Mouse (Mus musculus): Measurements from ENCODE around the gene Micall1. TPM values are rescaled to one million over a fixed set of nuclear protein-coding genes. Genes with fewer than 3 reads are reported as not detected.

The Micall1 gene
- total and polyA plus RNA-seq, 3 experiments, result 1.7 to 8.9 (median 6.7) TPM

DNA sequence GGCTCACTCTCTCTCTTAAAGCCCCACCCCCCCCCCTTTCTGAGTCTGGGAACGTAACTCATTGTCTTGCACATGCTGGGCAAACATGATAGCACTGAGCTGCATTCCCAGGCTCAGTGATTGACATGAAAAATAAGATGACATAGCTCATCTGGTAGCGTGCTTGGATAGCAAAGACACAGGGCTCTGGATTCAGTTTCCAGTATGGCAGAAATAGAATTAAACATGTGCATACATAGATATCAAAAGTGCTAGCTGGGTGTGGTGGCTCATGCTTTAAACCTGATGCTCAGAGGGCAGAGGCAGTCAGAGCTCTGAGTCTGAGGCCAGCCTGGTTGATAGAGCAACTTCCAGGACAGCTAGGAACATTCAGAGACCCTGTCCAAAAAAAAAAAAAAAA lies 2.9 kb upstream of the Micall1 start:
- in situ Hi-C loops (cut with MboI; ENCODE audit: low pct_ligation_motif_present, low pct_unique_long_range_greater_than_20kb, low sequenced_read_pairs), result no loop called here
- no peaks in the 10 kb centered on the region for H3K9me3 ChIP-seq (replicated peaks; ENCODE audit: low read length)
- H3K4me3 ChIP-seq (replicated peaks in 1 of 3; ENCODE audit: low read depth in 2 of 3, low read length in 2 of 3, poor library complexity in 1 of 3), result no peak overlapping the region
- H3K27me3 ChIP-seq (replicated peaks), result no peaks in the 10 kb centered on the region
- no peak for TF ChIP-seq E2F4 (IDR thresholded peaks at IDR 0.05; ENCODE audit: insufficient replicate concordance, low read depth, low read length)
- no peak for TF ChIP-seq GABPA (IDR thresholded peaks at IDR 0.05; ENCODE audit: insufficient replicate concordance, low read depth, low read length)
- TF ChIP-seq RAD21 (IDR thresholded peaks at IDR 0.05; ENCODE audit: low read depth, low read length), result no peak
- no peak for TF ChIP-seq SIN3A (IDR thresholded peaks at IDR 0.05; ENCODE audit: low read length)
- TF ChIP-seq MYC (IDR thresholded peaks at IDR 0.05; ENCODE audit: low read depth, low read length), result no peak
- no peak for TF ChIP-seq USF2 (conservative IDR thresholded peaks at IDR 0.05; ENCODE audit: low read depth, low read length)
- TF ChIP-seq RCOR1 (conservative IDR thresholded peaks at IDR 0.05; ENCODE audit: low read depth, low read length), result no peak
- no peak overlapping the region for H3K27ac ChIP-seq (ENCODE audit: insufficient read depth, low read depth)
- DNase-seq (ENCODE audit: extremely low read depth), result no peak
- peaks cover 5 to 15% of the 10 kb centered on the region in 2 experiments for H3K4me1 ChIP-seq (ENCODE audit: control insufficient read depth in 1 of 2, insufficient read depth in 2 of 2)
- H3K36me3 ChIP-seq (replicated peaks in 1 of 2; ENCODE audit: control insufficient read depth in 1 of 2, insufficient read depth in 1 of 2, low read length in 1 of 2), result peaks cover 0 to under 1% of the 10 kb centered on the region in 2 experiments
- no peak overlapping the region for H3K9ac ChIP-seq (ENCODE audit: insufficient read depth, low read depth)
- dilution Hi-C loops (cut with MboI; ENCODE audit: extremely low pct_ligation_motif_present, extremely low pct_unique_long_range_greater_than_20kb, low sequenced_read_pairs), result no loop called here
- H3K4me2 ChIP-seq (ENCODE audit: insufficient read depth, low read depth, poor library complexity, severe bottlenecking), result no peak overlapping the region
- peaks cover 13% of the 10 kb centered on the region; the same call in 1 of the 2 replicates for H3K79me2 ChIP-seq (replicated peaks; ENCODE audit: control insufficient read depth, extremely low read depth, insufficient read depth, poor library complexity, severe bottlenecking)

DNA sequence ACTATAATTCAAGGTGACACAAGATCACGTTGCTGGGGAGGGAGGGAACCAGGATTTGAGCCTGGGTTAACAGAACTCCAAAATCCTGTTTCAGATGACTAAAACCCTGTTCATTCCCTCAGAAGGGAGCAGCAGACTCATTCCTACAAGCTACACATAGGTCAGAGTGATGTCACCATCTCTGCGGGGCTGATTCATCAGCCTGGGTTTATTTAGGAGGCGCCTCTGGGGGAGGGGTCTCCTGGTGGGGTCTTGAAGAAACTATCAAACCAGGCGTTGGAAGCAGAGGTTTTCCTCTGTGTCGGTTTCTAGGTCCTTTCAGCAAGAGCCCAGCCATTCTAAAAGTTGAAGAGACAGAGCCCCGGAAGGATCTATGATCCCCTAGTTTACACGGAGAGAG lies 732 bp upstream of the Micall1 start:
- dilution Hi-C loops (cut with MboI; ENCODE audit: extremely low pct_ligation_motif_present, extremely low pct_unique_long_range_greater_than_20kb, low sequenced_read_pairs), result no loop called here
- no peak overlapping the region for H3K4me3 ChIP-seq (replicated peaks in 1 of 3; ENCODE audit: low read depth in 2 of 3, low read length in 2 of 3, poor library complexity in 1 of 3)
- peaks cover 9 to 24% of the 10 kb centered on the region in 2 experiments for H3K4me1 ChIP-seq (ENCODE audit: control insufficient read depth in 1 of 2, insufficient read depth in 2 of 2)
- no peaks in the 10 kb centered on the region for H3K27me3 ChIP-seq (replicated peaks)
- no peak overlapping the region; the same call in 1 of the 2 replicates for H3K4me2 ChIP-seq (ENCODE audit: insufficient read depth, low read depth, poor library complexity, severe bottlenecking)
- TF ChIP-seq ZC3H11A (IDR thresholded peaks at IDR 0.05; ENCODE audit: low read depth, low read length) (no peak), MXI1 (IDR thresholded peaks at IDR 0.05; ENCODE audit: low read depth, low read length) (no peak), ZKSCAN1 (IDR thresholded peaks at IDR 0.05; ENCODE audit: borderline replicate concordance, low read depth, low read length) (no peak)
- no peak for DNase-seq (ENCODE audit: extremely low read depth)
- no peak overlapping the region for H3K27ac ChIP-seq (ENCODE audit: insufficient read depth, low read depth)
- in situ Hi-C loops (cut with MboI; ENCODE audit: low pct_ligation_motif_present, low pct_unique_long_range_greater_than_20kb, low sequenced_read_pairs), result no loop called here
- peaks cover 13% of the 10 kb centered on the region; the same call in 1 of the 2 replicates for H3K79me2 ChIP-seq (replicated peaks; ENCODE audit: control insufficient read depth, extremely low read depth, insufficient read depth, poor library complexity, severe bottlenecking)
- H3K9ac ChIP-seq (ENCODE audit: insufficient read depth, low read depth), result no peak overlapping the region
- peaks cover 4 to 19% of the 10 kb centered on the region in 2 experiments for H3K36me3 ChIP-seq (replicated peaks in 1 of 2; ENCODE audit: control insufficient read depth in 1 of 2, insufficient read depth in 1 of 2, low read length in 1 of 2)
- H3K9me3 ChIP-seq (replicated peaks; ENCODE audit: low read length), result no peaks in the 10 kb centered on the region

DNA sequence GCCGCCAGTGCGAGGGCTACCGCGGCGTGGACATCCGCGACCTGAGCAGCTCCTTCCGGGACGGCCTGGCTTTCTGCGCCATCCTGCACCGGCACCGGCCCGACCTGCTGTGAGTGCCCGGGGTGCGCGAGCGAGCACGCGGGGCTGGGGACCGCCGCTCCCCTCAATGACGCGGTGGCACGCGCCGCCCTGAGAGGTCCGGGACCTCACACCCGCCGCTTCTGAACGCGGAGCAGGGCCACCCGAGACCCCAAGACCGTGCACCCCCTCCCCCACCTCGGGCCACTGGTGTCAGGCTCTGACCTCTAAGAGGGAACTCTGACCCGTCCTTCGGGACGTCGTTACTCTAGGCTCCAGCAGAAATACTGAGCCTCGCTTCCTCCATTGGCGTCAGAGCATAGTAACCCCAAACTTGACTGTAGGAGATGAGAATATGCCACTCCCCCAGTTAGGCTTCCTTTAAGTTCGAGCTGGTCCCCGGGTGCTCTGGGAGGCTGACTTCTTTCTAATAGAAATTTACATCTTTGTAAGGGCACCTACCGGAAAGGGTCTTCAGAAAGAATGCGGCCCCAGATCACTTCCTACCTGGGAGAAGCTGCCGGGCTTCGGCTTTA lies 730 bp downstream of the Micall1 start:
- H3K36me3 ChIP-seq (replicated peaks in 1 of 2; ENCODE audit: control insufficient read depth in 1 of 2, insufficient read depth in 1 of 2, low read length in 1 of 2), result peaks cover 5 to 31% of the 10 kb centered on the region in 2 experiments
- TF ChIP-seq MAX (IDR thresholded peaks at IDR 0.05; ENCODE audit: low read length) (peak; percentile 40; the same call in 1 of the 2 replicates), UBTF (IDR thresholded peaks at IDR 0.05; ENCODE audit: low read depth, low read length) (0 out of 2 replicates have a peak, but pooled peaks have one; percentile 19), MYC (IDR thresholded peaks at IDR 0.05; ENCODE audit: low read depth, low read length) (no peak), BHLHE40 (IDR thresholded peaks at IDR 0.05; ENCODE audit: low read depth, low read length) (peak; percentile 29; the same call in 1 of the 2 replicates), MXI1 (IDR thresholded peaks at IDR 0.05; ENCODE audit: low read depth, low read length) (peak; percentile 82), PAX5 (IDR thresholded peaks at IDR 0.05; ENCODE audit: low read length) (no peak)
- peak; percentile 29 for DNase-seq (ENCODE audit: extremely low read depth)
- H3K9ac ChIP-seq (ENCODE audit: insufficient read depth, low read depth), result peak overlapping the region; percentile 77
- dilution Hi-C loops (cut with MboI; ENCODE audit: extremely low pct_ligation_motif_present, extremely low pct_unique_long_range_greater_than_20kb, low sequenced_read_pairs) (no loop called here), in situ Hi-C loops (cut with MboI; ENCODE audit: low pct_ligation_motif_present, low pct_unique_long_range_greater_than_20kb, low sequenced_read_pairs) (no loop called here)
- no peaks in the 10 kb centered on the region for H3K27me3 ChIP-seq (replicated peaks)
- peaks cover 13% of the 10 kb centered on the region; the same call in 1 of the 2 replicates for H3K79me2 ChIP-seq (replicated peaks; ENCODE audit: control insufficient read depth, extremely low read depth, insufficient read depth, poor library complexity, severe bottlenecking)
- no peaks in the 10 kb centered on the region for H3K9me3 ChIP-seq (replicated peaks; ENCODE audit: low read length)
- H3K4me1 ChIP-seq (ENCODE audit: control insufficient read depth in 1 of 2, insufficient read depth in 2 of 2), result peaks cover 9 to 31% of the 10 kb centered on the region in 2 experiments
- H3K4me3 ChIP-seq (replicated peaks in 1 of 3; ENCODE audit: low read depth in 2 of 3, low read length in 2 of 3, poor library complexity in 1 of 3), result peak overlapping the region; percentile 86 to 88 (median 87)
- H3K27ac ChIP-seq (ENCODE audit: insufficient read depth, low read depth), result peak overlapping the region; percentile 18; the same call in 1 of the 2 replicates
- H3K4me2 ChIP-seq (ENCODE audit: insufficient read depth, low read depth, poor library complexity, severe bottlenecking), result peak overlapping the region; percentile 96

Measured in CH12.LX (cell line).